Mouse (Mus musculus) thymus, adult 2 months (tissue): ENCODE results near the gene Pon2. TPM values are rescaled to one million over a fixed set of nuclear protein-coding genes. Genes with fewer than 3 reads are reported as not detected.

Source experiments
- DNase-seq: peaks from one replicate; pipeline ENCODE4 v3.0.0; 2021
- H3K27ac ChIP-seq: fragments of 200-500 bp; 2 replicates; pipeline ENCODE4 v1.5.1; 2012; ENCODE audit warnings: low read length, control low read depth; ENCODE audit not compliant: control insufficient read depth, insufficient read depth
- H3K27me3 ChIP-seq: fragments of 200-500 bp; 2 replicates; pipeline ENCODE4 v1.6.1; 2012; ENCODE audit warnings: mild to moderate bottlenecking, low read length, moderate library complexity, mixed read lengths; ENCODE audit not compliant: control insufficient read depth, insufficient read depth
- H3K36me3 ChIP-seq: fragments of 200-500 bp; 2 replicates; pipeline ENCODE4 v1.6.1; 2012; ENCODE audit warnings: mild to moderate bottlenecking, low read length, moderate library complexity; ENCODE audit not compliant: control insufficient read depth, insufficient read depth
- H3K4me1 ChIP-seq: fragments of 200-500 bp; replicated peaks from 2 replicates; pipeline ENCODE4 v1.6.1; 2012; ENCODE audit warnings: low read length; ENCODE audit not compliant: control insufficient read depth, insufficient read depth
- H3K4me3 ChIP-seq: fragments of 200-500 bp; 2 replicates; pipeline ENCODE4 v1.5.1; 2012; ENCODE audit warnings: mild to moderate bottlenecking, low read length, control low read depth, moderate library complexity; ENCODE audit not compliant: control insufficient read depth, insufficient read depth
- CTCF ChIP-seq: fragments of 200-500 bp; IDR thresholded peaks from 2 replicates; pipeline ENCODE4 v1.5.1; 2012; ENCODE audit warnings: mild to moderate bottlenecking, control low read depth, low read length, moderate library complexity, borderline replicate concordance; ENCODE audit not compliant: control insufficient read depth, poor library complexity, insufficient read depth; ENCODE audit errors: extremely low read depth
- POLR2A ChIP-seq: fragments of 200-500 bp; IDR thresholded peaks from 2 replicates; pipeline ENCODE4 v1.6.1; 2012; ENCODE audit warnings: mild to moderate bottlenecking, low read length, control low read depth, moderate library complexity; ENCODE audit not compliant: control insufficient read depth, poor library complexity, insufficient read depth; ENCODE audit errors: extremely low read depth
- WGBS: fragments of 180-500 bp; shearing (Covaris S2); methylation state at CpG from one replicate; pipeline ENCODE4 v1.1.7; 2018; 5-methylcytosine and 5-hydroxymethylcytosine counted together
- polyA plus RNA-seq: library from polyadenylated mRNA; depleted of rRNA; stranded (reverse); fragments of >200 nt; gene quantifications from 2 replicates; pipeline ENCODE4 v1.2.3, GENCODE M21; 2012

Gene Pon2
- polyA plus RNA-seq, 1 experiment, result 20.0 TPM

GRCm38 (mm10) chr6:5305926-5306325 is 7.7 kb upstream of the Pon2 start:
- Histone ChIP-seq H3K27ac (no peak overlapping the region), H3K36me3 (no peaks in the 10 kb centered on the region), H3K4me3 (no peak overlapping the region), H3K27me3 (no peaks in the 10 kb centered on the region), H3K4me1 (no peaks in the 10 kb centered on the region)
- no peak for DNase-seq
- no peak for TF ChIP-seq CTCF
- TF ChIP-seq POLR2A, result no peak
- 88% methylated on average over 3 of the region's 3 CpGs for WGBS

- DNase-seq, result no peak
- WGBS, result 98% methylated on average over 8 of the region's 8 CpGs
- Histone ChIP-seq H3K4me3 (no peak overlapping the region), H3K27me3 (no peaks in the 10 kb centered on the region), H3K36me3 (no peaks in the 10 kb centered on the region), H3K27ac (no peak overlapping the region), H3K4me1 (no peaks in the 10 kb centered on the region)
- TF ChIP-seq POLR2A (no peak), CTCF (no peak)
Measured at GRCm38 (mm10) chr6:5304956-5305355, 6.7 kb upstream of the Pon2 start.

GRCm38 (mm10) chr6:5300629-5301028 is 2.4 kb upstream of the Pon2 start:
- TF ChIP-seq POLR2A (no peak), CTCF (no peak)
- H3K4me1 ChIP-seq, result peaks cover 2% of the 10 kb centered on the region
- WGBS, result 96% methylated on average over 8 of the region's 8 CpGs
- no peaks in the 10 kb centered on the region for H3K36me3 ChIP-seq
- H3K4me3 ChIP-seq, result no peak overlapping the region
- no peak overlapping the region for H3K27ac ChIP-seq
- no peaks in the 10 kb centered on the region for H3K27me3 ChIP-seq
- DNase-seq, result no peak

- Histone ChIP-seq H3K4me1 (peaks cover 7% of the 10 kb centered on the region), H3K27me3 (no peaks in the 10 kb centered on the region), H3K36me3 (no peaks in the 10 kb centered on the region), H3K27ac (no peak overlapping the region), H3K4me3 (no peak overlapping the region)
- TF ChIP-seq CTCF, result no peak
- TF ChIP-seq POLR2A, result no peak
- WGBS, result 90% methylated on average over 5 of the region's 5 CpGs
- no peak for DNase-seq
Measured at GRCm38 (mm10) chr6:5299561-5299960, 1.3 kb upstream of the Pon2 start.

- Histone ChIP-seq H3K4me3 (peak overlapping the region; percentile 80), H3K36me3 (no peaks in the 10 kb centered on the region), H3K4me1 (peaks cover 7% of the 10 kb centered on the region), H3K27me3 (no peaks in the 10 kb centered on the region), H3K27ac (peak overlapping the region; percentile 99)
- no peak for TF ChIP-seq CTCF
- no peak for TF ChIP-seq POLR2A
- peak; percentile 51 for DNase-seq
- WGBS, result 1% methylated on average over 24 of the region's 25 CpGs
Measured at GRCm38 (mm10) chr6:5297321-5298091, 749 bp downstream of the Pon2 start.

GRCm38 (mm10) chr6:5296067-5296466 is 2.2 kb downstream of the Pon2 start:
- no peak overlapping the region for H3K4me3 ChIP-seq
- TF ChIP-seq POLR2A (no peak), CTCF (no peak)
- 95% methylated on average over 7 of the region's 7 CpGs for WGBS

More at GRCm38 (mm10) chr6:5296067-5296466, 2.2 kb downstream of the Pon2 start:
- Histone ChIP-seq H3K36me3 (no peaks in the 10 kb centered on the region; the same call in 1 of the 2 replicates), H3K27ac (no peak overlapping the region), H3K27me3 (no peaks in the 10 kb centered on the region), H3K4me1 (peaks cover 7% of the 10 kb centered on the region)
- no peak for DNase-seq
